Mouse (Mus musculus) ES-Bruce4 (cell line): ENCODE measurements around the gene B130006D01Rik. TPM values are rescaled to one million over a fixed set of nuclear protein-coding genes. Genes with fewer than 3 reads are reported as not detected.

Experiments
- H3K27ac ChIP-seq: 2 replicates; pipeline ENCODE4 v1.5.1; 2012; ENCODE audit warnings: low read length, inconsistent platforms; ENCODE audit not compliant: insufficient read depth
- H3K27me3 ChIP-seq: 2 replicates; pipeline ENCODE4 v1.6.1; 2012; ENCODE audit warnings: mild to moderate bottlenecking, low read length, inconsistent platforms; ENCODE audit not compliant: control insufficient read depth, poor library complexity, insufficient read depth, severe bottlenecking
- H3K36me3 ChIP-seq: 2 replicates; pipeline ENCODE4 v1.6.1; 2012; ENCODE audit warnings: inconsistent platforms, mild to moderate bottlenecking, low read length, moderate library complexity; ENCODE audit not compliant: control insufficient read depth, poor library complexity, insufficient read depth, severe bottlenecking
- H3K4me1 ChIP-seq: one replicate; pipeline ENCODE4 v1.8.1; 2011; ENCODE audit warnings: low read length; ENCODE audit not compliant: control insufficient read depth, insufficient read depth
- H3K4me3 ChIP-seq: 2 replicates; pipeline ENCODE4 v1.5.1; 2011; ENCODE audit warnings: low read depth, mild to moderate bottlenecking, low read length
- H3K9ac ChIP-seq: 2 replicates; pipeline ENCODE4 v1.6.1; 2012; ENCODE audit warnings: low read depth, mild to moderate bottlenecking, inconsistent platforms; ENCODE audit not compliant: poor library complexity, severe bottlenecking
- H3K9me3 ChIP-seq: replicated peaks from 2 replicates; pipeline ENCODE4 v1.6.1; 2012; ENCODE audit warnings: mild to moderate bottlenecking, low read length, inconsistent platforms; ENCODE audit not compliant: control insufficient read depth, poor library complexity, insufficient read depth, severe bottlenecking
- CTCF ChIP-seq: IDR thresholded peaks from one replicate; pipeline ENCODE4 v1.8.1; 2011; ENCODE audit warnings: low read depth, low read length
- EP300 ChIP-seq: IDR thresholded peaks from 2 replicates; pipeline ENCODE4 v1.6.1; 2011; ENCODE audit warnings: low read depth, low read length; ENCODE audit not compliant: insufficient read depth
- POLR2A ChIP-seq: IDR thresholded peaks from one replicate; pipeline ENCODE4 v1.8.1; 2011; ENCODE audit warnings: low read length; ENCODE audit not compliant: insufficient read depth
- polyA plus RNA-seq: library from polyadenylated mRNA; stranded (reverse); fragments of >200 nt; gene quantifications from 2 replicates; pipeline ENCODE4 v1.2.4, GENCODE M21; 2011; ENCODE audit warnings: low read depth; ENCODE audit not compliant: missing spikeins, insufficient read depth, insufficient read length

B130006D01Rik gene
- polyA plus RNA-seq, 1 experiment = 3.9 TPM

GRCm38 (mm10) chr11:95770720-95771364 lies 47.5 kb downstream of the B130006D01Rik start:
- H3K36me3 ChIP-seq = 0 out of 2 replicates have a peak, but pooled peaks cover 2% of the 10 kb centered on the region

DNA sequence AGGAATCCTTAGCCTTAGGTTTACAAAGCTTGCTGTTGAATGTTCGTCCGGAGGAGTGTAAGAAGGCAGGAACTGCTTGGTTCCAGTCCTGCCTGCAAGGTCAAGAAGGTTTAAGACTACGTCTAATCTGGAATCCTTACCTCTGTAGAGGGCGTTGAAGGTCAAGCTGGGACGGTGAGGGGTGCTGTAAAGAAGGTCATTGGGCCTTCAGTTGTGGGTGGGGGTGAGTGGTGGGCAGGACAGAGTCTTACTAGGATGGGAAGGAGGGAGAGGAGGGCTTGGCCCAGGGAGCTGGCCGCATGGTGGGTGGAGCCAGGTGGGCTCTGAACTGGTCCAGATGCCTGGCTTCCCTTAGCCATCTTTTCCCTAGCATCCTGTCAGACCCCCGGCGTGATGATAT lies 48.3 kb downstream of the B130006D01Rik start:
- Histone ChIP-seq H3K9ac (no peak overlapping the region), H3K9me3 (no peaks in the 10 kb centered on the region), H3K4me1 (peaks cover 10% of the 10 kb centered on the region), H3K27me3 (no peaks in the 10 kb centered on the region), H3K36me3 (0 out of 2 replicates have a peak, but pooled peaks cover 2% of the 10 kb centered on the region), H3K27ac (no peak overlapping the region), H3K4me3 (no peak overlapping the region)
- no peak for TF ChIP-seq POLR2A
- TF ChIP-seq CTCF = no peak
- TF ChIP-seq EP300 = no peak

More at GRCm38 (mm10) chr11:95770720-95771364, 47.5 kb downstream of the B130006D01Rik start:
- Histone ChIP-seq H3K9me3 (no peaks in the 10 kb centered on the region), H3K27ac (no peak overlapping the region), H3K9ac (no peak overlapping the region), H3K4me1 (peaks cover 10% of the 10 kb centered on the region), H3K27me3 (no peaks in the 10 kb centered on the region), H3K4me3 (no peak overlapping the region)
- no peak for TF ChIP-seq CTCF
- no peak for TF ChIP-seq POLR2A
- no peak for TF ChIP-seq EP300

DNA sequence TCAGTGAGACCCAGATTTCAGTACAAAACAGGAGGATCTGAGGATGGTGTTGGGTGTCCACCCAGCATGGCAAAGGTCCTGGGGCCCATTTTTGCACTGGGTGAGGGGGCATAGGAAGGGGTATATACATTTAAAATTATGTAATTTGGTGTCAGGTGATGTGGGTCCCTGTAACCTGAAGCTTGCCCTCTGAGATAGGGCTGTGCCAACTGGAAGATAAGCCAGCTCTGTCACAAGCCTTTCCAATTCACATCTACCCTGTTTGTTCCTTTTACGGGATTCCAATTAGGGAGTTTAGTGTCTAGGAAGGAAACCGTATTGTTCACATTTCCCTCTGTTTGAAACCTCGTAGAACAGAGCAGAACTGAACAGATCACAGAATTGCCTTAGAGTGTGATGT lies 49.9 kb downstream of the B130006D01Rik start:
- Histone ChIP-seq H3K27ac (0 out of 2 replicates have a peak overlapping the region, but pooled peaks have one; percentile 27), H3K27me3 (no peaks in the 10 kb centered on the region), H3K9me3 (no peaks in the 10 kb centered on the region), H3K4me3 (no peak overlapping the region), H3K4me1 (peaks cover 10% of the 10 kb centered on the region), H3K9ac (no peak overlapping the region), H3K36me3 (0 out of 2 replicates have a peak, but pooled peaks cover 2% of the 10 kb centered on the region)
- TF ChIP-seq EP300 (no peak), POLR2A (no peak), CTCF (no peak)

Other genes with a start within 250 kb of the B130006D01Rik start
- gene Nxph3, start 209.0 kb upstream of the B130006D01Rik start, polyA plus RNA-seq = 0.75 and 0.85 TPM in 2 replicates
- 2.0 and 2.2 TPM in 2 replicates for gene Ngfr, start 135.9 kb upstream of the B130006D01Rik start, polyA plus RNA-seq
- 255 and 274 TPM in 2 replicates for gene Phb, start 56.6 kb upstream of the B130006D01Rik start, polyA plus RNA-seq
- 41.4 TPM in 2 replicates for gene Zfp652, start 10.9 kb upstream of the B130006D01Rik start, polyA plus RNA-seq
- 5.8 and 6.5 TPM in 2 replicates for gene Phospho1, start 100.9 kb downstream of the B130006D01Rik start, polyA plus RNA-seq
- 7.9 and 9.4 TPM in 2 replicates for gene Gngt2, start 113.6 kb downstream of the B130006D01Rik start, polyA plus RNA-seq
- 1.1 and 1.3 TPM in 2 replicates for gene Abi3, start 118.9 kb downstream of the B130006D01Rik start, polyA plus RNA-seq
- gene B4galnt2, start 191.3 kb downstream of the B130006D01Rik start, polyA plus RNA-seq = 3.1 and 4.5 TPM in 2 replicates